Mouse (Mus musculus) stomach, embryonic 15.5 days (tissue): ENCODE measurements around the gene Lamb3. TPM values are rescaled to one million over a fixed set of nuclear protein-coding genes. Genes with fewer than 3 reads are reported as not detected.

Source experiments
- ATAC-seq: fragments of 200-750 bp; cut with Nextera tagmentation; 2 replicates; pipeline ENCODE4 v1.8.0; 2017; ENCODE audit warnings: low read depth, moderate number of reproducible peaks, moderate TSS enrichment; ENCODE audit not compliant: insufficient read depth, low FRiP score
- H3K27ac ChIP-seq: fragments of 300-500 bp; sonication (generic); 2 replicates; pipeline ENCODE4 v1.5.1; 2015; ENCODE audit warnings: mild to moderate bottlenecking, inconsistent platforms
- H3K27me3 ChIP-seq: fragments of 300-500 bp; sonication (generic); replicated peaks from 2 replicates; pipeline ENCODE4 v1.6.1; 2015; ENCODE audit warnings: inconsistent platforms
- H3K36me3 ChIP-seq: fragments of 300-500 bp; sonication (generic); 2 replicates; pipeline ENCODE4 v1.6.1; 2015; ENCODE audit warnings: inconsistent platforms
- H3K4me1 ChIP-seq: fragments of 300-500 bp; sonication (generic); 2 replicates; pipeline ENCODE4 v1.6.1; 2015; ENCODE audit warnings: inconsistent platforms
- H3K4me2 ChIP-seq: fragments of 300-500 bp; sonication (generic); 2 replicates; pipeline ENCODE4 v1.6.1; 2015; ENCODE audit warnings: mild to moderate bottlenecking, inconsistent platforms
- H3K4me3 ChIP-seq: fragments of 300-500 bp; sonication (generic); replicated peaks from 2 replicates; pipeline ENCODE4 v1.5.1; 2015; ENCODE audit warnings: inconsistent platforms
- H3K9ac ChIP-seq: fragments of 300-500 bp; sonication (generic); 2 replicates; pipeline ENCODE4 v1.6.1; 2015; ENCODE audit warnings: inconsistent platforms
- H3K9me3 ChIP-seq: fragments of 300-500 bp; sonication (generic); 2 replicates; pipeline ENCODE4 v1.6.1; 2016; ENCODE audit warnings: inconsistent platforms
- WGBS: fragments of 180-500 bp; shearing (Covaris S2); methylation state at CpG from one replicate; pipeline ENCODE4 v1.1.7; 2015; 5-methylcytosine and 5-hydroxymethylcytosine counted together
- polyA plus RNA-seq: library from polyadenylated mRNA; unstranded; fragments of >200 nt; fragmentation: Nextera tagmentation; extraction: Ambion mirVana; gene quantifications from 2 replicates; pipeline ENCODE4 v1.2.1, GENCODE M21; 2015

The Lamb3 gene
- polyA plus RNA-seq, 1 experiment from 2014 or later, result 12.5 TPM

GRCm38 (mm10) chr1:193342198-193342946 is 134.9 kb downstream of the Lamb3 start:
- Histone ChIP-seq H3K4me2 (no peak overlapping the region), H3K9ac (no peak overlapping the region), H3K36me3 (no peaks in the 10 kb centered on the region), H3K27me3 (no peaks in the 10 kb centered on the region; the same call in 1 of the 2 replicates), H3K4me3 (no peak overlapping the region), H3K9me3 (no peaks in the 10 kb centered on the region), H3K27ac (no peak overlapping the region), H3K4me1 (no peaks in the 10 kb centered on the region)
- WGBS, result 82% methylated on average over 5 of the region's 5 CpGs
- ATAC-seq, result no peak

GRCm38 (mm10) chr1:193343853-193344252 is 136.4 kb downstream of the Lamb3 start:
- Histone ChIP-seq H3K36me3 (no peaks in the 10 kb centered on the region), H3K4me3 (no peak overlapping the region), H3K4me1 (no peaks in the 10 kb centered on the region), H3K9me3 (no peaks in the 10 kb centered on the region), H3K27me3 (no peaks in the 10 kb centered on the region; the same call in 1 of the 2 replicates), H3K4me2 (no peak overlapping the region), H3K9ac (no peak overlapping the region), H3K27ac (no peak overlapping the region)
- 69% methylated on average over 4 of the region's 4 CpGs for WGBS
- no peak for ATAC-seq

GRCm38 (mm10) chr1:193344976-193345375 is 137.5 kb downstream of the Lamb3 start:
- ATAC-seq, result no peak; the same call in 1 of the 2 replicates
- Histone ChIP-seq H3K4me1 (no peaks in the 10 kb centered on the region), H3K27ac (peak overlapping the region; percentile 40; the same call in 1 of the 2 replicates), H3K36me3 (no peaks in the 10 kb centered on the region), H3K9ac (no peak overlapping the region), H3K27me3 (no peaks in the 10 kb centered on the region; the same call in 1 of the 2 replicates), H3K4me3 (no peak overlapping the region), H3K4me2 (no peak overlapping the region), H3K9me3 (no peaks in the 10 kb centered on the region)
- WGBS, result 20% methylated on average over 2 of the region's 2 CpGs

- Histone ChIP-seq H3K27ac (no peak overlapping the region), H3K9ac (no peak overlapping the region), H3K4me2 (no peak overlapping the region), H3K36me3 (no peaks in the 10 kb centered on the region), H3K4me3 (no peak overlapping the region), H3K9me3 (no peaks in the 10 kb centered on the region), H3K27me3 (no peaks in the 10 kb centered on the region), H3K4me1 (no peaks in the 10 kb centered on the region)
- no peak for ATAC-seq
- whole genome bisulfite sequencing, result 52% methylated on average over 3 of the region's 3 CpGs
Observed at GRCm38 (mm10) chr1:193346908-193347307, 139.4 kb downstream of the Lamb3 start.

- H3K4me1 ChIP-seq, result no peaks in the 10 kb centered on the region
- 81% methylated on average over 9 of the region's 9 CpGs for WGBS
Observed at GRCm38 (mm10) chr1:193348261-193348962, 140.9 kb downstream of the Lamb3 start.

GRCm38 (mm10) chr1:193349702-193350545 is 142.4 kb downstream of the Lamb3 start:
- no peaks in the 10 kb centered on the region for H3K4me1 ChIP-seq
- no peak overlapping the region for H3K4me2 ChIP-seq
- H3K27me3 ChIP-seq, result no peaks in the 10 kb centered on the region
- no peak overlapping the region for H3K4me3 ChIP-seq
- no peaks in the 10 kb centered on the region for H3K36me3 ChIP-seq
- no peak for ATAC-seq
- WGBS, result 81% methylated on average over 10 of the region's 10 CpGs
- no peaks in the 10 kb centered on the region for H3K9me3 ChIP-seq
- H3K9ac ChIP-seq, result no peak overlapping the region
- no peak overlapping the region for H3K27ac ChIP-seq

More at GRCm38 (mm10) chr1:193348261-193348962, 140.9 kb downstream of the Lamb3 start:
- no peaks in the 10 kb centered on the region for H3K36me3 ChIP-seq
- no peak for ATAC-seq
- H3K9me3 ChIP-seq, result no peaks in the 10 kb centered on the region
- H3K4me3 ChIP-seq, result no peak overlapping the region
- H3K9ac ChIP-seq, result no peak overlapping the region
- no peak overlapping the region for H3K27ac ChIP-seq
- no peak overlapping the region for H3K4me2 ChIP-seq
- no peaks in the 10 kb centered on the region for H3K27me3 ChIP-seq

GRCm38 (mm10) chr1:193350546-193350801 is 143.0 kb downstream of the Lamb3 start:
- no peaks in the 10 kb centered on the region for H3K36me3 ChIP-seq
- no peak overlapping the region for H3K4me3 ChIP-seq
- no peaks in the 10 kb centered on the region for H3K4me1 ChIP-seq
- H3K9me3 ChIP-seq, result no peaks in the 10 kb centered on the region
- no peak overlapping the region for H3K4me2 ChIP-seq
- ATAC-seq, result no peak
- 95% methylated on average over 2 of the region's 2 CpGs for WGBS
- H3K9ac ChIP-seq, result no peak overlapping the region
- no peaks in the 10 kb centered on the region for H3K27me3 ChIP-seq
- H3K27ac ChIP-seq, result no peak overlapping the region

GRCm38 (mm10) chr1:193351583-193351982 is 144.1 kb downstream of the Lamb3 start:
- no peak for ATAC-seq
- no peaks in the 10 kb centered on the region for H3K9me3 ChIP-seq
- H3K9ac ChIP-seq, result no peak overlapping the region
- no peaks in the 10 kb centered on the region for H3K4me1 ChIP-seq
- H3K27me3 ChIP-seq, result no peaks in the 10 kb centered on the region
- WGBS, result 81% methylated on average over 3 of the region's 3 CpGs
- H3K36me3 ChIP-seq, result no peaks in the 10 kb centered on the region; the same call in 1 of the 2 replicates
- H3K4me2 ChIP-seq, result no peak overlapping the region
- no peak overlapping the region for H3K4me3 ChIP-seq
- H3K27ac ChIP-seq, result no peak overlapping the region

GRCm38 (mm10) chr1:193359199-193359598 is 151.7 kb downstream of the Lamb3 start:
- Histone ChIP-seq H3K9ac (no peak overlapping the region), H3K36me3 (no peaks in the 10 kb centered on the region; the same call in 1 of the 2 replicates), H3K9me3 (no peaks in the 10 kb centered on the region), H3K27ac (no peak overlapping the region), H3K4me2 (no peak overlapping the region), H3K4me1 (no peaks in the 10 kb centered on the region), H3K27me3 (no peaks in the 10 kb centered on the region), H3K4me3 (no peak overlapping the region)
- WGBS, result 65% methylated on average over 3 of the region's 3 CpGs
- no peak for ATAC-seq

- ATAC-seq, result no peak
- Histone ChIP-seq H3K4me1 (no peaks in the 10 kb centered on the region), H3K4me3 (no peak overlapping the region), H3K36me3 (no peaks in the 10 kb centered on the region), H3K4me2 (no peak overlapping the region), H3K27ac (no peak overlapping the region), H3K27me3 (no peaks in the 10 kb centered on the region), H3K9ac (no peak overlapping the region), H3K9me3 (no peaks in the 10 kb centered on the region)
- 71% methylated on average over 6 of the region's 6 CpGs for WGBS
Observed at GRCm38 (mm10) chr1:193361181-193361580, 153.7 kb downstream of the Lamb3 start.

GRCm38 (mm10) chr1:193362078-193362477 is 154.6 kb downstream of the Lamb3 start:
- Histone ChIP-seq H3K4me2 (no peak overlapping the region), H3K9ac (no peak overlapping the region), H3K27ac (no peak overlapping the region), H3K4me1 (no peaks in the 10 kb centered on the region), H3K4me3 (no peak overlapping the region), H3K27me3 (no peaks in the 10 kb centered on the region), H3K36me3 (no peaks in the 10 kb centered on the region), H3K9me3 (no peaks in the 10 kb centered on the region)
- 78% methylated on average over 7 of the region's 7 CpGs for WGBS
- ATAC-seq, result no peak

GRCm38 (mm10) chr1:193363801-193364231 is 156.3 kb downstream of the Lamb3 start:
- Histone ChIP-seq H3K4me1 (0 out of 2 replicates have a peak, but pooled peaks cover 5% of the 10 kb centered on the region), H3K9me3 (no peaks in the 10 kb centered on the region), H3K27ac (no peak overlapping the region), H3K36me3 (no peaks in the 10 kb centered on the region), H3K4me3 (no peak overlapping the region), H3K9ac (no peak overlapping the region), H3K4me2 (no peak overlapping the region), H3K27me3 (no peaks in the 10 kb centered on the region)
- no peak for ATAC-seq
- 62% methylated on average over 5 of the region's 5 CpGs for WGBS
